Mouse (Mus musculus): ENCODE data around the gene Tubg2. TPM values are rescaled to one million over a fixed set of nuclear protein-coding genes. Genes with fewer than 3 reads are reported as not detected.
A peak's percentile ranks its signal among the peaks of the same experiment; 100 is the strongest.

Gene Tubg2
- polyA plus RNA-seq, 1 experiment: 2.2 TPM

DNA sequence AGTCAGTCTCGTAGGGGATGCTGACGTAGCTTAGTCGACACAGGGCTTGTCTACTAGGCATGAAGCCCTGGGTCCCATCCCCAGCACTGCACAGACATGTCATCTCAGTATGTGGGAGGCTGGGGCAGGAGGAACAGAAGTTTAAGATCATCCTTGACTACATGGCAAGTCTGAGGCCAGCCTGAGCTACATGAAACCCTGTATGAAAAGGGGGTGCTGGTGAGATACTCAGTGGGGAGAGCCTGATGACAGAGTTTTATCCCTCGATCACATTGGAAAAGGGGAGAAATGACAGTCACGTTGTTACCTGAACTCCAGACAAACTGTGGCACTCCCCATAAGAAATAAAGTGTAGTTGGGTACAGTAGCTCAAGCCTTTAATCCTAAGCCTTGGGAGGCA is 31.8 kb downstream of the Tubg2 start:
- TF ChIP-seq CTCF (IDR thresholded peaks at IDR 0.05; ENCODE audit: extremely low read depth, insufficient read length, insufficient replicate concordance, low read depth, low read length) (no peak), POLR2A (IDR thresholded peaks at IDR 0.05; ENCODE audit: low read depth, low read length) (no peak)
- H3K4me3 ChIP-seq (ENCODE audit: low read depth, low read length): no peak overlapping the region
- peaks cover 6% of the 10 kb centered on the region; the same call in 1 of the 2 replicates for H3K36me3 ChIP-seq (ENCODE audit: control insufficient read depth, insufficient read depth, low read length)
- H3K27ac ChIP-seq (ENCODE audit: insufficient read depth, low read depth, low read length): no peak overlapping the region
- 91% methylated on average over 5 of the region's 5 CpGs for WGBS
- no peaks in the 10 kb centered on the region for H3K27me3 ChIP-seq (ENCODE audit: control insufficient read depth, insufficient read depth, low read length)
- no peaks in the 10 kb centered on the region for H3K4me1 ChIP-seq (ENCODE audit: control insufficient read depth, insufficient read depth, insufficient read length, low read length)

DNA sequence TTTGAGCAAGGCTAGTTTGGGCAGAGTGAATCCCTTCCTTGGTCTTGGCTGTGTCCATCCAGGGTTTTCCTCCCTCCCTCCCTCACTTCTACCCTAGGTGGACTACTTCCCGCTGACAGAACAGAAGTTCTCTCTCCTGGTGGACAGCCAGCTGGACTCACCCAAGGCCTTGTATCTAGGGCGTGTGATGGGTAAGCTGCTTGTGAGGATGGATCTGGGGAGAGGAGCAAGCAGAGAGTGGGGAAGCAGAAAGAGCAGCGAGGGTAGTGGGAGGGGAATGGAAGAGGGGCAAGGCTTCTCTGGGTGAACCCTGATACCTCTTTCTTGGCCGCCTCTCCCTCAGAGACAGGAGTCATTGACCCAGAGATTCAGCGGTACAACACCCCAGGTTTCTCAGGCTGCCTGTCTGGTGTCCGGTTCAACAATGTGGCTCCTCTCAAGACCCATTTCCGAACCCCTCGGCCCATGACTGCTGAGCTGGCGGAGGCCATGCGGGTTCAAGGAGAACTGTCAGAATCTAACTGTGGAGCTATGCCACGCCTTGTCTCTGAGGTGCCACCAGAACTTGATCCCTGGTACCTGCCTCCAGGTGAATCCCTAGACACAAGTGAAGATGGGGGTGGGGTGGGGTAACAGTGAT is 32.6 kb downstream of the Tubg2 start:
- Histone ChIP-seq H3K4me1 (ENCODE audit: control insufficient read depth, insufficient read depth, insufficient read length, low read length) (no peaks in the 10 kb centered on the region), H3K36me3 (ENCODE audit: control insufficient read depth, insufficient read depth, low read length) (peaks cover 10% of the 10 kb centered on the region; the same call in 1 of the 2 replicates), H3K27me3 (ENCODE audit: control insufficient read depth, insufficient read depth, low read length) (no peaks in the 10 kb centered on the region), H3K27ac (ENCODE audit: insufficient read depth, low read depth, low read length) (no peak overlapping the region; the same call in 1 of the 2 replicates), H3K4me3 (ENCODE audit: low read depth, low read length) (no peak overlapping the region)
- 85% methylated on average over 11 of the region's 11 CpGs for WGBS
- TF ChIP-seq CTCF (IDR thresholded peaks at IDR 0.05; ENCODE audit: extremely low read depth, insufficient read length, insufficient replicate concordance, low read depth, low read length): no peak
- TF ChIP-seq POLR2A (IDR thresholded peaks at IDR 0.05; ENCODE audit: low read depth, low read length): no peak

GRCm38 (mm10) chr11:101189495-101190180 is 33.9 kb downstream of the Tubg2 start:
- Histone ChIP-seq H3K27ac (ENCODE audit: insufficient read depth, low read depth, low read length) (peak overlapping the region; percentile 40; the same call in 1 of the 2 replicates), H3K4me3 (ENCODE audit: low read depth, low read length) (no peak overlapping the region), H3K27me3 (ENCODE audit: control insufficient read depth, insufficient read depth, low read length) (no peaks in the 10 kb centered on the region), H3K36me3 (ENCODE audit: control insufficient read depth, insufficient read depth, low read length) (peaks cover 18% of the 10 kb centered on the region), H3K4me1 (ENCODE audit: control insufficient read depth, insufficient read depth, insufficient read length, low read length) (no peaks in the 10 kb centered on the region)
- WGBS: 40% methylated on average over 5 of the region's 6 CpGs
- TF ChIP-seq POLR2A (IDR thresholded peaks at IDR 0.05; ENCODE audit: low read depth, low read length): no peak
- TF ChIP-seq CTCF (IDR thresholded peaks at IDR 0.05; ENCODE audit: extremely low read depth, insufficient read length, insufficient replicate concordance, low read depth, low read length): no peak

DNA sequence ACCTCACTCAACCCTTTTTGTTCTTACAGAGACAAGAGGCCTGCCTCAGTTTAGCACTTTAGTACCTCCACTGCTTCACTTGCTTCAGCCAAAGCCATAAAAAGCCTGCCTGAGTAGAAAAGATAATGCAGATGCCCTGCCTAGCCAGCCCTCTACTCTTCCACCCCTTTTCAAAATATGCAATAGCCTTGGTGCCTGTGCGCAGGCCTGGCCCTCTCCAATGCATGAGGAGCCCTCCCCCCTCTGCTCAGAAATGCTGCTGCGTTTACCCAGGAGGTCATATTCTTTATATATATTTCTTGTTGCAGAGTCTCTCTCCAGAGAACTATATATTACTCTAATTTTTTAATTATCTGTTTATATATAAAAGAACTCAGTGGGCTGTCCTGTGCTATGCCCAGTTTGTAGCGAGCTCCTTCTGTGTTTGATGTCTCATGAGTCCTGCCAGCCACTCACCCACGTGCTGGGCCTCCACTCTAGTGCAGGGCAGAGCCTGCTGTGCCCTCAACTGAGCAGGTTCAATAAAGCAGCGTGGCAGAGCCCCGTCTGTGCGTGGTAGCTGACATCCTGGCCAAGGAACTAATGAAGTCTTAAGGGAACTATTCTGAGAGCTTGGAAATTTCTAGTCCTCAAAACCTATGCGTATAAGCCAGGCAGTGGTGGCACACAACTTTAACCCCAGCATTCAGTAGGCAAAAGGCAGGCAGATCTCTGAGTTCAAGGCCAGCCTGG is 34.6 kb downstream of the Tubg2 start:
- TF ChIP-seq POLR2A (IDR thresholded peaks at IDR 0.05; ENCODE audit: low read depth, low read length) (no peak), CTCF (IDR thresholded peaks at IDR 0.05; ENCODE audit: extremely low read depth, insufficient read length, insufficient replicate concordance, low read depth, low read length) (no peak)
- Histone ChIP-seq H3K27ac (ENCODE audit: insufficient read depth, low read depth, low read length) (peak overlapping the region; percentile 17; the same call in 1 of the 2 replicates), H3K36me3 (ENCODE audit: control insufficient read depth, insufficient read depth, low read length) (peaks cover 24% of the 10 kb centered on the region), H3K4me1 (ENCODE audit: control insufficient read depth, insufficient read depth, insufficient read length, low read length) (no peaks in the 10 kb centered on the region), H3K27me3 (ENCODE audit: control insufficient read depth, insufficient read depth, low read length) (no peaks in the 10 kb centered on the region), H3K4me3 (ENCODE audit: low read depth, low read length) (no peak overlapping the region)
- WGBS: 70% methylated on average over 8 of the region's 8 CpGs

DNA sequence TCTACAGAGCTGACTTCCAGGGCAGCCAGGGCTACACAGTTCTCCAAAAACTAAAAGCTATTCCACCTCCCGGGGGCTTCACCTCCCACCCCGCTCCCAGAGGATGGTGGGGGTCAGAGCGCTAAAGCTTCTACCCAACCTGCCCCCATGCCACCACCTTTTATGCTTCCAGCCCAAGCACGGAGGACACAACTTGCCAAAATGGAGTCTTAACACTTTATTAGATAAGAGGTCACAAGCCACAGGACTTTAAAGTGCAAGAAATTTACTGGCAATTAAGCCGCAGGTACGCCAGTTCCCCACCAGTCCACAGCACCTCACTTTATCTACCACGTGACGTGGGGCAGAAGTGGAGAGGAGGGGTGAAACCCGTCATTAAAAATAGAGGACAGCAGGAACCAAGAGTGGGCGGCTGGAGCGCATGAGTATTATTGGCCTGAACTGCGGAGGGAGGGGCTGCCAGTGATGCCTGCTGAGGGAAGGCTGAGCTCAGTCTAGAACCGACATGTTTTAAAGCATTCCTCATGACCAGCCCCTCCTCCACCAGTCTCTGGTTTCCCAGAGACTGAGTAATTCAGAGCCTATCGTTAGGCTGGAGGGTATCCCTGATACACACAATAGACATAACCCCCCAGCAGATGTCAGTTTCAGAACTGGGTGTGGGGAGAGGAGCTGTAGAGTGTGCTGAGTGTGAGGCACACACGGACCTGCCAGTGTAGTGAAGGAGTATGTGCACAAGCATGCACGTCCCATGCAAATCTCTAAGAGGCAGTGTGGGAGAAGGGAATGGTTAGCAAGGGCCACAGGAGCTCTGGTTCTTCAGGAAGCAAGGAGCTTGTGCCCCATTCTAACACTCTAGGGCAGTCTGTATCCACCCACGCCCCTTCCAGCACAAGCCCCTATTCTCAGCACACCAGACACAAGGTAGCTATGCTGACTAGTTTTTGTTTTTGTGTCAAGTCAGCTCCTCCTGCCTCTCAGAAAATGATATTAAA is 35.5 kb downstream of the Tubg2 start:
- TF ChIP-seq POLR2A (IDR thresholded peaks at IDR 0.05; ENCODE audit: low read depth, low read length) (no peak), CTCF (IDR thresholded peaks at IDR 0.05; ENCODE audit: extremely low read depth, insufficient read length, insufficient replicate concordance, low read depth, low read length) (no peak)

DNA sequence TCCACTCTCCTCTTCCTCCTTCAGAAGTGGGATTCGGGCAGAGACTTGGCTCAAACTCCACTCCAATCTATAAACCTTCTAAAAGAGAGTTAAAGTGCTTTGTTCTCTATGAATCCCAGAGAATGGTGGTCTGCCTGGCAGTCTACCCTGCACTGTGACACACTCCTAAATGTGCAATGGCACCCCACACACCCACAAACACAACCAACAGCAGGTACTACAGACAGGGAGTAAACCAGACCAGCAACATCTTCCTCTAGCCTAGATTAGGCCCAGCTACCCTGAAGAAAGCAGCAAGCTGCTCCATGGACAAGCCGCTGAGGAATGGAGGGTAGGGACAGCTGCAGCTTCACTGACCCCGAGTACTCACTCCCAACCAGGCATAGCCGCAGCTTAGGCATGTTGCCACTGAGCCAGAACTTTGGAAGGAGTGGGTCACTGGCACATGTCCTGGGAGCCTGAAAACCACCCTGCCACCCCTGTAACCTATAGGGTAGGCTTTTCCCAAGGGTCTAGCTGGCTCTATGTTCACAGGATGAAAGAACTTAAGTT is 36.3 kb downstream of the Tubg2 start:
- Histone ChIP-seq H3K27me3 (ENCODE audit: control insufficient read depth, insufficient read depth, low read length) (no peaks in the 10 kb centered on the region), H3K4me3 (ENCODE audit: low read depth, low read length) (no peak overlapping the region), H3K36me3 (ENCODE audit: control insufficient read depth, insufficient read depth, low read length) (peaks cover 37% of the 10 kb centered on the region), H3K27ac (ENCODE audit: insufficient read depth, low read depth, low read length) (no peak overlapping the region), H3K4me1 (ENCODE audit: control insufficient read depth, insufficient read depth, insufficient read length, low read length) (no peaks in the 10 kb centered on the region)
- TF ChIP-seq POLR2A (IDR thresholded peaks at IDR 0.05; ENCODE audit: low read depth, low read length) (no peak), CTCF (IDR thresholded peaks at IDR 0.05; ENCODE audit: extremely low read depth, insufficient read length, insufficient replicate concordance, low read depth, low read length) (no peak)
- WGBS: 80% methylated on average over 4 of the region's 4 CpGs

More for the DNA sequence above, 35.5 kb downstream of the Tubg2 start:
- H3K36me3 ChIP-seq (ENCODE audit: control insufficient read depth, insufficient read depth, low read length): peaks cover 29% of the 10 kb centered on the region
- H3K4me1 ChIP-seq (ENCODE audit: control insufficient read depth, insufficient read depth, insufficient read length, low read length): no peaks in the 10 kb centered on the region
- H3K27ac ChIP-seq (ENCODE audit: insufficient read depth, low read depth, low read length): no peak overlapping the region
- 76% methylated on average over 17 of the region's 17 CpGs for WGBS
- H3K27me3 ChIP-seq (ENCODE audit: control insufficient read depth, insufficient read depth, low read length): no peaks in the 10 kb centered on the region
- no peak overlapping the region for H3K4me3 ChIP-seq (ENCODE audit: low read depth, low read length)
